Mouse (Mus musculus): Measurements from ENCODE around the gene Atp6v0a2. TPM values are rescaled to one million over a fixed set of nuclear protein-coding genes. Genes with fewer than 3 reads are reported as not detected.

The Atp6v0a2 gene
- polyA plus RNA-seq, 1 experiment, result 19.2 TPM

DNA sequence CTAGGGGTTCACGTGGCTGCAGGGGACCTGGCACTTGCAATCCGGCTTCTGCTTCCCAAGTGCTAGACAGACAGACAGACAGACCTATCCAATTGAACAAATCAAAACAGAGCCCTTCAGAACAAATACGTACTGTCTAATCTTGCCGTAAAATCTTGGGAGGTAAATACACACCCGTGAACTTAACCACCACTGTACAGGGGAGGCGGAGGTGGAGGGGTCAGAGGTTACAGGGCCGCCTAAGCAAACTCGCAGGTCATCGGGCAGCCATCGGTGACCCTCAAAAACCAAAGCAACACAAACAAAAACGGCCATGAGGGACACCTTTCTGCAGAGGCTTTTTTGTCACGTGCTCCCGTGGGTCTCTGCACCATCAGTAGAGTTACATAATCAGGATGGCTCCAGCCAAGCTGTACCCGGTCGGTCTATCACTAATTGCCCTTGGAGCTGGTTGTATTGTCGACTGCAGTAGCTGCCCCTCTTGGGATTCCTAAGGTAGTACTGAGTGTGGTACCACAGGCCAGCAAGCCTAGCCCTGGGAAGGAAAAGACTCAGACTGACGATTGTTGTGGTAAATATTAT lies 23.2 kb upstream of the Atp6v0a2 start:
- no peaks in the 10 kb centered on the region for H3K4me1 ChIP-seq (ENCODE audit: control insufficient read depth, insufficient read depth, low read length)
- no peak overlapping the region for H3K27ac ChIP-seq (ENCODE audit: insufficient read depth, low read depth, low read length)
- no peak overlapping the region for H3K4me3 ChIP-seq (ENCODE audit: insufficient read depth, low read length)
- TF ChIP-seq POLR2A (IDR thresholded peaks at IDR 0.05; ENCODE audit: borderline replicate concordance, low read depth, low read length), result no peak
- TF ChIP-seq CTCF (IDR thresholded peaks at IDR 0.05; ENCODE audit: low read depth, low read length), result no peak

DNA sequence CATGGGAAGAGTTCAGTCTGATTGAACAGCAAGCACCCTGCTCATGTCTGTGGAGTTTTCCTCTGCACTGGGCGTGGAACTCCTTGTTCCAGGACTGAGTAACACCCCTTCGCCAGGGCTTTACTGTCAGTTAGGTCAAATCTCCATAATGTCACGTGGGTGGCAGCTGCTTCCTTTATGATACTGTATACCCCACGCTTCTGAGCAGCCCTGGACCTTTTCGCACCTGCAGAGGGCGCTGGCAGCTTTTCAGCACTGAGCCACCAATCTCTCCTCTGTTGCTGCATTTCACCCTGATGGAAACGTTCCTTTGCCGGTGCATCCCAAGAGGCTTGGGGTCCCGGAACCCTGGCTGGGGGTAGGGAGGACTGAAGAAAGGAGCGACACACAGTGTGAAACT lies 17.4 kb upstream of the Atp6v0a2 start:
- TF ChIP-seq CTCF (IDR thresholded peaks at IDR 0.05; ENCODE audit: low read depth, low read length) (no peak), POLR2A (IDR thresholded peaks at IDR 0.05; ENCODE audit: borderline replicate concordance, low read depth, low read length) (no peak)
- H3K27ac ChIP-seq (ENCODE audit: insufficient read depth, low read depth, low read length), result no peak overlapping the region
- no peak overlapping the region for H3K4me3 ChIP-seq (ENCODE audit: insufficient read depth, low read length)
- no peaks in the 10 kb centered on the region; the same call in 1 of the 2 replicates for H3K4me1 ChIP-seq (ENCODE audit: control insufficient read depth, insufficient read depth, low read length)

- peaks cover 4% of the 10 kb centered on the region; the same call in 1 of the 2 replicates for H3K4me1 ChIP-seq (ENCODE audit: control insufficient read depth, insufficient read depth, low read length)
- H3K4me3 ChIP-seq (ENCODE audit: insufficient read depth, low read length), result no peak overlapping the region
- no peak for TF ChIP-seq CTCF (IDR thresholded peaks at IDR 0.05; ENCODE audit: low read depth, low read length)
- TF ChIP-seq POLR2A (IDR thresholded peaks at IDR 0.05; ENCODE audit: borderline replicate concordance, low read depth, low read length), result no peak
- H3K27ac ChIP-seq (ENCODE audit: insufficient read depth, low read depth, low read length), result no peak overlapping the region
These were observed 13.7 kb upstream of the Atp6v0a2 start for GRCm38 (mm10) chr5:124614709-124615108.

- peaks cover 24% of the 10 kb centered on the region for H3K4me1 ChIP-seq (ENCODE audit: control insufficient read depth, insufficient read depth, low read length)
These were observed 9.7 kb upstream of the Atp6v0a2 start for GRCm38 (mm10) chr5:124618711-124619110.

DNA sequence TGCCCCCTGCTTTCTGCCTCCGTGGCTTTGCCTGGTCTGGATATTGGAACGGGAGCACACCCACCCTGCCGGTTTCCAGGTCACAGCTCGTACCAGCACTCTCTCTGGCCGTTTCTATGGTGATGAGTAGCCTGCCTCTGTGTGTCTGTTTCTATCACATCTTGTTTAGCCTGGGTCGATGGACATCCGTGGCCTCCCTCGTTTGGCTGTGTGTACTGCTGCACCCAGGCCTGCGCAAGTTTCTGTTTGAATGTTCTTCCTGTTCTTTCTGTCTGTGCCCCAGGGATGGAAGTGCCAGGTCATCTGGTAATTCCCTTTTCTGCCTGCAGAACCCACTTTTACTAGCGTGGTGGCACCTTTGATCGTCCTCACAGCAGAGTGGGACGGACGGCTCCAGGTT lies 7.0 kb upstream of the Atp6v0a2 start:
- H3K4me3 ChIP-seq (ENCODE audit: insufficient read depth, low read length), result no peak overlapping the region

More at GRCm38 (mm10) chr5:124618711-124619110, 9.7 kb upstream of the Atp6v0a2 start:
- Histone ChIP-seq H3K27ac (ENCODE audit: insufficient read depth, low read depth, low read length) (no peak overlapping the region), H3K4me3 (ENCODE audit: insufficient read depth, low read length) (no peak overlapping the region)
- TF ChIP-seq POLR2A (IDR thresholded peaks at IDR 0.05; ENCODE audit: borderline replicate concordance, low read depth, low read length), result no peak
- TF ChIP-seq CTCF (IDR thresholded peaks at IDR 0.05; ENCODE audit: low read depth, low read length), result no peak

GRCm38 (mm10) chr5:124622890-124623289 lies 5.5 kb upstream of the Atp6v0a2 start:
- H3K27ac ChIP-seq (ENCODE audit: insufficient read depth, low read depth, low read length), result peak overlapping the region; percentile 17
- no peak overlapping the region for H3K4me3 ChIP-seq (ENCODE audit: insufficient read depth, low read length)
- TF ChIP-seq CTCF (IDR thresholded peaks at IDR 0.05; ENCODE audit: low read depth, low read length) (no peak), POLR2A (IDR thresholded peaks at IDR 0.05; ENCODE audit: borderline replicate concordance, low read depth, low read length) (no peak)
- peaks cover 20% of the 10 kb centered on the region for H3K4me1 ChIP-seq (ENCODE audit: control insufficient read depth, insufficient read depth, low read length)

More for the DNA sequence above, 7.0 kb upstream of the Atp6v0a2 start:
- TF ChIP-seq POLR2A (IDR thresholded peaks at IDR 0.05; ENCODE audit: borderline replicate concordance, low read depth, low read length) (no peak), CTCF (IDR thresholded peaks at IDR 0.05; ENCODE audit: low read depth, low read length) (no peak)
- Histone ChIP-seq H3K4me1 (ENCODE audit: control insufficient read depth, insufficient read depth, low read length) (peaks cover 20% of the 10 kb centered on the region), H3K27ac (ENCODE audit: insufficient read depth, low read depth, low read length) (no peak overlapping the region)

DNA sequence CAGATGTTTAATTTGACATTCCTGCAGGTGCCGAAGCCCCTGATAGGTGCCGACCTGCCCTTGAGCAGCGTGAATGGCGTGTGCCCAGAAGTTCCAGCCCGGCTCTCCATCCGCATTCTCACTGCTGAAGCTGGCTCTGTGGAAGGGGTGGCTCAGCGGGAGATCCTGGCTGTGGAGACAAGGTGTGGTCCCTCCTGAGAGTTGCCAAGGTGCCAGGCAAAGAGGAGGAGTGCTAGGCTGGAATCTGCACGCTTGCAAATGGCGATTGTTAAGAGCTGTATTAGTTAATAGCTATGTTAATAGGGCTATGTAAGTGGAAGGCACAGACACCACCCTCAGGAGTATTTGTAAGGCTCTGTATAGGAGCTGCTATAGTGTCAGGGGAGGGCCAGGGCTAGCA lies 4.1 kb upstream of the Atp6v0a2 start:
- no peak overlapping the region for H3K27ac ChIP-seq (ENCODE audit: insufficient read depth, low read depth, low read length)
- H3K4me1 ChIP-seq (ENCODE audit: control insufficient read depth, insufficient read depth, low read length), result peaks cover 24% of the 10 kb centered on the region
- TF ChIP-seq POLR2A (IDR thresholded peaks at IDR 0.05; ENCODE audit: borderline replicate concordance, low read depth, low read length) (no peak), CTCF (IDR thresholded peaks at IDR 0.05; ENCODE audit: low read depth, low read length) (no peak)
- H3K4me3 ChIP-seq (ENCODE audit: insufficient read depth, low read length), result no peak overlapping the region

DNA sequence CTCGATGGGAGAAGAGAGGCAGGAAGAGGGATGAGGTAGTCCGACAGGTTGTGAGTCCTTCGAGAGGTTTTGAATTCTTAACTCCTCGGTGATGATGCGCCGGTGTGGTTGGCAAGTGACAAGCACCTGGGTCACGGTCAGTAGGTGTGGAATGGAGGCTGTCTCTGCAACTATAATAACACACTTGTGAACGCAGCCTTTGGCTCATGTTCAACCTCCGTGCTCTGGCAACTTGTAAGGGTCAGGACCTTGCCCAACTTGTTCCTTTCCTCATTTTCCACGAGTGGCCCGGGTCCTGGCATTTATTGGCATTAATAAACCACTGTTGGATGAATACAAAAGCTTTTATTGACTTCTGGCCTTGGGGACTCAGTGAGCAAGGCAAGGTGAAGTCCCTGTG lies 1.3 kb downstream of the Atp6v0a2 start:
- H3K27ac ChIP-seq (ENCODE audit: insufficient read depth, low read depth, low read length), result no peak overlapping the region
- H3K4me3 ChIP-seq (ENCODE audit: insufficient read depth, low read length), result peak overlapping the region; percentile 83
- TF ChIP-seq POLR2A (IDR thresholded peaks at IDR 0.05; ENCODE audit: borderline replicate concordance, low read depth, low read length), result no peak
- no peak for TF ChIP-seq CTCF (IDR thresholded peaks at IDR 0.05; ENCODE audit: low read depth, low read length)
- peaks cover 10% of the 10 kb centered on the region for H3K4me1 ChIP-seq (ENCODE audit: control insufficient read depth, insufficient read depth, low read length)

DNA sequence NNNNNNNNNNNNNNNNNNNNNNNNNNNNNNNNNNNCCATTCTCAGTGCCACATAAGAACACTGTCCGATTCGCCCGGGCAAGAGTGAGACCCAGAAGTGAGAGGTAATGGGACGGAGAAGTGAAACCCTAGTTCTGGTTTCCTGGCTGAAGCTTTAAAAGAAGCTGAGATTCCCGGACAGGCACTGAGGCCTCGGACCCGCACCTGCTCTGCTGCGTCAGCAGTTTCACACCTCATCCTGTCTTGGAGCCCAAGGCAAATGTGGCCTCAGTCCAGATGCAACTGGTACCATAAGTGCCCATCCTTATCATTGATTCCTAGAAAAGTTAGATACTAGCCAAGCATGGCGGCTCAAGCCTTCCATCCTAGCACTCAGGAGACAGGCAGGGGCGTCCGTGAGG lies 3.3 kb downstream of the Atp6v0a2 start:
- Histone ChIP-seq H3K4me3 (ENCODE audit: insufficient read depth, low read length) (no peak overlapping the region), H3K27ac (ENCODE audit: insufficient read depth, low read depth, low read length) (no peak overlapping the region), H3K4me1 (ENCODE audit: control insufficient read depth, insufficient read depth, low read length) (peaks cover 10% of the 10 kb centered on the region)
- TF ChIP-seq POLR2A (IDR thresholded peaks at IDR 0.05; ENCODE audit: borderline replicate concordance, low read depth, low read length) (no peak), CTCF (IDR thresholded peaks at IDR 0.05; ENCODE audit: low read depth, low read length) (no peak)

DNA sequence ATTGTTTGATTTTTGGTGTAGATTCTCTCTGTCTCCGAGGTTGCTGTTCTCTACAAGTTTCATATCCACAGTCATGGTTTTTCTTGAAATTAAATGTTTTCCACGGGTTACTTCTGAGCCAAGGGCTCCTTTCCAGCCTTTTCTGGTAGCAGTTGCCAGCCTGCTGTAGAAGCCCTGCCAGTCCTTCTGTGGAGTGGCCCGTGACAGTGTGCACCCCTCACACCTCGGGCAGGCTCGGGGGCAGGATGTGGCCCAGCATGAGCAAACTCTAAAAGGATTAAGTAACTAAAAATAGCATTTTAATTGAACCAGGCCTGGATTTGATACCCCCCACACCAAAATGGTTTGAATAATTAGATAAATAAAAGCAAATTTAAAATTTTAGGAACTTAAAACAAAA lies 4.1 kb downstream of the Atp6v0a2 start:
- H3K4me1 ChIP-seq (ENCODE audit: control insufficient read depth, insufficient read depth, low read length), result peaks cover 14% of the 10 kb centered on the region
- no peak for TF ChIP-seq POLR2A (IDR thresholded peaks at IDR 0.05; ENCODE audit: borderline replicate concordance, low read depth, low read length)
- no peak for TF ChIP-seq CTCF (IDR thresholded peaks at IDR 0.05; ENCODE audit: low read depth, low read length)
- H3K4me3 ChIP-seq (ENCODE audit: insufficient read depth, low read length), result no peak overlapping the region
- no peak overlapping the region for H3K27ac ChIP-seq (ENCODE audit: insufficient read depth, low read depth, low read length)

All from bone marrow macrophage, adult 2 months (primary cell).